Mouse (Mus musculus): ENCODE measurements around the gene Nhsl2.
A peak's percentile ranks its signal among the peaks of the same experiment; 100 is the strongest.

Nhsl2 gene

DNA sequence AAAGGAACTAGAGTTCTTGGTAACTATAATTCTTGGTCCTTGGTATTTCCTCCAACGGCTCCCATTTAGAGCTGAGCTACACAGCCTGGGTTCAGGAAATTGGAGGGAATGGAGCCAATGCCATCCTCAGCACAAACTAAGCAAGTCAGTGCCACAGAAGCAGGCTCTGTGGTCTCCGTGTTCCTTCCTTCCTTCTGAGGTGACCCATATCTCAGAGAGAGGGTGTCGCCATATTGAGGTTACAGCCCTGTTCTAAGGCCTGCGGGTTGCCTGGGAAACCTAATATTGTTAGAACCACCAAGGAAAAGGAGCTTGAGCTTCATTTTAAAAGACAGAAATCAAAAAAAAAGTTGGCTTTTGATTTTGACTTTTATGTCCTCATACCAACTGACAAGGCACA lies 193.2 kb downstream of the Nhsl2 start:
- DNase-seq (ENCODE audit: low read depth, low spot score) = peak; percentile 31

DNA sequence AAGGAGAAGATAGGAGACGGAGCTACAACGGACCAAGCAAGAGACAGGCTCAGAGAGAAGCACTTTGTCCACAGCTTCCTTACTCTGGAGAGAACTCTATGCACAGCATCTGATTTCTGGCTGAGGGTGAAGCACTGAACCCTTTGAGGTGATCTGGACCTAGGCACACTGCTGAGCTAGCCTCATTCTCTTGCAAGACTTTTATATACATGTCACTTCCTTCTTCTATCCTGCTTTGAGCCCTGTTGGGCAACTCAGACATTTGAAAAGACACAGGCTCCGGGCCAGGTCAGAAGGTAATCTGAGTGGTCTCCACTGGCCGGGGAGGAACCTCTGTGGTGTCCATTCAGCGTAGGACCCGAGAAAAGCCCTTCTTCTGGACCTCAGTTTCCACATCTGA lies 201.4 kb downstream of the Nhsl2 start:
- no peak for DNase-seq (ENCODE audit: low read depth, low spot score)

GRCm38 (mm10) chrX:102051225-102051624 lies 202.0 kb downstream of the Nhsl2 start:
- no peak for DNase-seq (ENCODE audit: low read depth, low spot score)

- DNase-seq (ENCODE audit: low read depth, low spot score) = no peak
Observed at GRCm38 (mm10) chrX:102053371-102053770, 204.2 kb downstream of the Nhsl2 start.

DNA sequence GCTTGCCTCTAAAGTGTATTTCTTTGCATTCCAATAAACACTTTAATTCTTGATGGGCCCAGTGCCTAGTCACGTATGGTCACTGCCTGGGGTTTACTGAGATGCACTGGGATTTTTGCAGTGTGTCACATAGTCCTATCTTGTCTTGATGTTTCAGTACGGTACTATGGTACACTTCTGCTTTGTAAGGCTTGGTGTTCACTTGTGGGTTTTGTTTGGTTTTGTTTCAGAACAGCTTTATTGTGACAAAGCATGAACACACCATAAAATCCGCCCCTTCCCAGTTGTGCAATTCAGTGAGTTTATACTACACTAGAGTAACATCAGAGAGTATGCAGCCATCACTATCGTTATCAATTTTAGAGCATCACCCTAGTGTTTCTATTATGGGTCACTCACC lies 204.8 kb downstream of the Nhsl2 start:
- DNase-seq (ENCODE audit: low read depth, low spot score) = no peak

DNA sequence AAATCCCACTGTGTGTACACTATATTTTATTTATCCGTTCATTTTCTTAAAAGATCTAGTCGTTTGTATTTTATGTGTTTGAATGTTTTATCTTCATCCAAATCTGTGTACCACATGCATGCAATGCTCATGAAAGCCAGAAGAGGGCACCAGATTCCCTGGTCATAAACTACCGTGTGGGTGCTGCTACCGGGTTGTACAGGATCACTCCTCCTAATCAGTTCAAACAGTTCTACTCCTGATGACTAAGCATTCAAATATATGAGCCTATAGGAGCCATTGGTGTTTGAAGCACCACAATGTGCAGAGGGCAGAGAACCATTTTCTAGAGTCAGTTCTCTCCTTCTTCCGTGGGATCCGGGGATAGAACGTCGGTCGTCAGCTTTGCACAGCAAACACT lies 210.3 kb downstream of the Nhsl2 start:
- peak; percentile 69 for DNase-seq (ENCODE audit: low read depth, low spot score)

- DNase-seq (ENCODE audit: low read depth, low spot score) = no peak
Observed at GRCm38 (mm10) chrX:102060243-102060642, 211.1 kb downstream of the Nhsl2 start.

DNA sequence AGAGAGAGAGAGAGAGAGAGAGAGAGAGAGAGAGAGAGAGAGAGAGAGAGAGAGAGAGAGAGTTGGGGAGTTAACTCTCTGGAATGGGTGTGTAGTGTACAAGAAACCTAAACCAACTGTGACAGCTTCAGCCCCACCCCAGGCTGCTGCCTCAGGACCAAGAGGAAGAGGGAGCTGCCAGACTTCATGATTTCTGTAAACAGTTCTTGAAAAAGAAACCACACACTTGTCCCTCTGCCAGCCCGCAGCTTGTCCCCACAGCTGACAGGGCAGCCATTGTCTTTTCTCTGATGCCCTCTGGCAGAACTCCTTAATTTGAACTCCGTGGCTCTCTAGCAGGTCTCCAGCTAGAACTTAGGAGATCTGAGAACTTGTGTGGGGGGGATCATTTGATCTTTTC lies 211.7 kb downstream of the Nhsl2 start:
- DNase-seq (ENCODE audit: low read depth, low spot score) = peak; percentile 7

DNA sequence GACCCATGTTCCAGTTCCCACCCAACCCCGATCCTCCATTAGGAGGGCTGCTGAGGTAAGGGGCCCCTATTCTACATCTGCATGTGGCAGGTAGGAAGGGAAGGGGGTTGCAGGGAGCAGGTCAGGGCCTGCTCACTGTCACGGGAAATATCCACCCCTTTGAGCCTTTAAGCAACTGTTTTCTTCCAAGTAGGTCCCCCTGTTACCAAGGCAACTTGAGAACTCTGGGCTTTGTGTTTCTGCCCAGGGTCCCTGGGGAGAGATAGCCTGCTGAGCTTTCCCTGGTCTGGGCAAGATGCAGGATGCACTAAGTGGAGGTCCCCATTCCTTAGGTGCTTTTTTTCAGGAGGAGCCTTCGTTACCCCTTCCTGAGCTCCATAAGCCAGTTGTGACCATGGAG lies 214.9 kb downstream of the Nhsl2 start:
- no peak for DNase-seq (ENCODE audit: low read depth, low spot score)

GRCm38 (mm10) chrX:102065213-102065775 lies 216.1 kb downstream of the Nhsl2 start:
- DNase-seq (ENCODE audit: low read depth, low spot score) = no peak

- DNase-seq (ENCODE audit: low read depth, low spot score) = peak; percentile 72
Observed at GRCm38 (mm10) chrX:102066134-102066533, 216.9 kb downstream of the Nhsl2 start.

DNA sequence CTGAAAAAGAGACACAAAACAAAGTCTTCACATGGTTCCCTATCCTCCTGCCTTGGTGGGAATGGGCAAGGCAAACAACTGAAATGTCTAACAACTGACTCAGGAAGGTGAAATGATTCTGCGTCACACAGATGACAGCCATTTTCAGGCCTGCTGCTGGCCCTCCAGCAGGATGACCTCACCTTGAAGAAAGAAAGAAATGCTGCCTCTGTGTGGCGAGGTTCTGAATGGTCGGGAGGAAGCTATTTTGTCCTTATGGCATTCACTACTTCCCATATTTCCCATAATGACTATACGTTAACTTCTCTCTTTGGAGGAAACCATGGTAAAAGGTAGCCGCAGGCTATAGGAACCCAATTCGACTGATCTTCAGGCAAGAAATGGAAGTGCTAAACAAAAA lies 217.9 kb downstream of the Nhsl2 start:
- no peak for DNase-seq (ENCODE audit: low read depth, low spot score)

- DNase-seq (ENCODE audit: low read depth, low spot score) = no peak
Observed at GRCm38 (mm10) chrX:102068811-102069540, 219.8 kb downstream of the Nhsl2 start.

GRCm38 (mm10) chrX:102070591-102071471 lies 221.6 kb downstream of the Nhsl2 start, which contains the start of gene Rtl5:
Gene Rtl5 (minus strand): TSS chrX:102071304.
- peak; percentile 61 for DNase-seq (ENCODE audit: low read depth, low spot score)

- DNase-seq (ENCODE audit: low read depth, low spot score) = no peak
Observed at GRCm38 (mm10) chrX:102071517-102071916, 222.3 kb downstream of the Nhsl2 start.

- DNase-seq (ENCODE audit: low read depth, low spot score) = no peak
Observed at GRCm38 (mm10) chrX:102073605-102074325, 224.6 kb downstream of the Nhsl2 start.

DNA sequence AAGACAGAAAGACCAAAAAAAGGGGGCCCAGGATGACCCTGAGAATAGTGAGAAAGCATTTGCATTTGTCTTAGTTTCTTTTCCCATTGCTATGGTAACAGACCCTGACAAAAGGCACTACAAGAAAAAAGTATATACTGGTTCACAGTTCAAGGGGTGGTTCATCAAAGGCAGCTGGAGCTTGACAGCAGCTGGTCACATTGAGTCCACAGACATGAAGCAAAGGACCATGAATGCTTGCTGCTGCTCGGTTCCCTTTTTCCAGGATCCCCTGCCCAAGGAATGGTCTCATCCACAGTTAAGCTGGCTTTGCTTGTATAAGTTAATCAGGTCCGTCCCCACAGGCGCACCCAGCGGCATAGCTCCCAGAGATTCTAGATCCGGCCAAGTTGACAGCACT lies 225.2 kb downstream of the Nhsl2 start:
- no peak for DNase-seq (ENCODE audit: low read depth, low spot score)

DNA sequence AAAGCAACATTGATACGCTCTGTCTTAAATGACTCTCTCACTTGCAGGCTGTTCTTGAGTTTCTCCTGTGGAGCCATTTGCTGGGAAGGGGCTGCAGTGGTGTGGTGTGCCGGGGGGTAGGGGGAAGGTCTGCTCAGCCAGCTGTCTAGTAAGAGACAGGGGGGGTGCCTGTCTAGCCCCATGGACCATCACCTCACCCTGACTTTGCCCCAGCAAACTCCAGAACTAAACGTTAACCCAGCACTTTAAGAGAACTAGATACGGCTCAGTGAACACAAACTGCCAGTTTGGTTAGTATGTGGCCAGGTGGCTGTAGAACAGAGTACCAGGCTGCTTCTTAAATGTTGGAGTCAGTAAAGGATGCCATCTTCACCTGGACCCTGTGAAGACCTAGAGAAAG lies 226.0 kb downstream of the Nhsl2 start:
- DNase-seq (ENCODE audit: low read depth, low spot score) = no peak

DNA sequence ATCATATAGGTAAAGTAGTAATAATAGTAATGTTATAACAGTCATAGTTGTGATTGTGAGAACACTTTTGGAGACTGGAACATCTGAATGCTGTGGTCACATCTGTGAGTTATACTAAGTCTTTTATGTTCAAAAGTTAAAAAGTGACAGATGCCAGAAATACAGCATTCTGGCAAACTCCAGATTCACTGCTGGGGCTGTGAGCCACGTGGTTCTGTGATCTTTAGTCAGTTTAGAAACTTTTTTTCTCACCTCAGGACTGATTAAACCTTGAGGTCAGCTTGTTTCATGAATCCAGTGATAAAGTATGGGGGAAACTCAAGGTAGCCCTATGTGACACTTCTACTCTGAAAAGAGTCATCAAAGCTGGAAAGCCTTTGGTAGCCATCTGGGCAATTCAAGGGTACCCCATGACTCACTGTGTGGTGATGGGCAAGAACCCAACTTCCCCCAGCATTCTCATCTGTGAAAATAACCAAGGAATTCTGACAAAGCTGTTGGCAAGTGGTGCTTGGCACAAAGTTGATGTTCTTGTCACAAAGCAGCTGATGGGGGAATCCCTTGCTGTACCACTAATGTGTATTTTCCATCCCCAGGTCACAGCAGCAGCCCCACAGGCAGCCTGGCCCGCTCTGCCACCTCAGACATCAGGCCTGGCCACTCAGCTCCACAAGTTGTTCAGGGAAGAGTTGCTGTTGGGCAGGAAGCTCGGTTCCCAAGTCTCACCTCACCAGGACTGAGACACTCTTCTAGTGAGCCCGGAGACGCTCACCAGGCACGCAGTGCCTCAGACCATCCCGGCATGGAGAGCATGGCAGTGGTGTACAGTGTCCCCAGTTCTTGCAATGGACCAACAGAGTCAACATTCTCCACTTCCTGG lies 227.9 kb downstream of the Nhsl2 start:
- no peak for DNase-seq (ENCODE audit: low read depth, low spot score)

DNA sequence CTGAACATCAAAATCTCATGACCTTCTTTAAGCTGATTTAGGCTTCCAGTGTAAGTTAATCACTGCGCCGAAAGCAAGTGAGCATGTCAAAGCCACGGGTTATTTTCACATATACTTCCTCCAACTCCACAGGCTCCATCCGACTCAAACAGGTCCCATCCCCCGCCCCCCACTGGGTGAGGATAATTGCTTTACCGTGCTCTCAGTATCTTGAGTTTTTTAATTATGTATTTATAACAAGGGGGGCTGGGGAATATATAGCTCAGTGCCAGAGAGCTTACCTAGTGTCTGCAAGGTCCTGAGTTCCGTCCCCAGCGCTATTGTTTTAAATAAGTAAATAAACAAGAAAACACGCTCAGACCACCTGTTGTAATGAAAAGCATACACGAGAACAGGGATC lies 231.9 kb downstream of the Nhsl2 start:
- DNase-seq (ENCODE audit: low read depth, low spot score) = no peak
